Mouse (Mus musculus) spleen, postnatal 10 days (tissue): ENCODE data around the gene Rsc1a1.

ENCODE experiments used
- DNase-seq, 2 experiments: peaks; one replicate each; pipeline ENCODE4 v3.0.0; 2021 to 2022; ENCODE audit warnings: low spot score in 2 of 2

The Rsc1a1 gene

GRCm38 (mm10) chr4:141685499-141685898, at the start of gene Rsc1a1:
Gene Rsc1a1, minus strand, starts transcription at chr4:141685599.
- DNase-seq = no peak

DNA sequence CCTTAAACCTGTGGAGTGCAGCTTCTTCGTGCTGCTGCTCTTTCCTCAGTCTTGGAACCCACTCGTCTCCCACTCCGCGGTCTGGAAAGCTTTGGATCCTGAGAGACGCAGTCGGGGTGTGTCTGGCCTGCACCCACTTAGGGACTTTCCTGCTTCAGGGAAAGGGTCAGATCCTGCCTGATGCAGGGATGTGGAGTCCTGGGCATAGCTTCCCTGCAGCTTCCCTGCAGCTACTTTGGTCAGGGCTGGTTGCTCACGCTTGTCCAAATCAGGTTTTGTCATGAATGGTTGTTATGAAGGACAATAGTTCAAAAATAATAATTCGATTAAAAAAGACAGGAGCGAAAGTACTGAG, 49.8 kb upstream of the Rsc1a1 start:
- no peak for DNase-seq

GRCm38 (mm10) chr4:141734446-141735205, 49.2 kb upstream of the Rsc1a1 start:
- peak; percentile 73 to 91 for DNase-seq

- no peak for DNase-seq
Observed at GRCm38 (mm10) chr4:141731766-141732165, 46.4 kb upstream of the Rsc1a1 start.

DNA sequence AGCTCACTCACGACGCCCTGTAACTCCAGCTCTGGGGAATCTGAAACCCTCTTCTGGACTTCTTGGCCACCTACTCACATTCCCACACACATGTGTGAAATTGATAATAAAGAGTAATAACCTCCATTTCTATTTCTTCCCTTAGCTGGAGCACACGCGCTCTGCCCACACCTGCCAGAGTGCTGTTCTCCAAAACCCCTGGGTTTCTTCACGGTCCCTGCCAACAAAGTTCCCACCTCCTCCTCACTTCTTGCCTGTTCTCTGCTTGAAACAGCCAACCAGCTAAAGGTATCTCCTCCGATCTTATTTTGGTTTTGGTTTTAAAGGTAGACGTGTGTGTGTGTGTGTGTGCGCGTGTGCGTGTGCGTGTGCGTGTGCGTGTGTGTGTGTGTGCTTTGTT, 45.0 kb upstream of the Rsc1a1 start:
- no peak for DNase-seq

DNA sequence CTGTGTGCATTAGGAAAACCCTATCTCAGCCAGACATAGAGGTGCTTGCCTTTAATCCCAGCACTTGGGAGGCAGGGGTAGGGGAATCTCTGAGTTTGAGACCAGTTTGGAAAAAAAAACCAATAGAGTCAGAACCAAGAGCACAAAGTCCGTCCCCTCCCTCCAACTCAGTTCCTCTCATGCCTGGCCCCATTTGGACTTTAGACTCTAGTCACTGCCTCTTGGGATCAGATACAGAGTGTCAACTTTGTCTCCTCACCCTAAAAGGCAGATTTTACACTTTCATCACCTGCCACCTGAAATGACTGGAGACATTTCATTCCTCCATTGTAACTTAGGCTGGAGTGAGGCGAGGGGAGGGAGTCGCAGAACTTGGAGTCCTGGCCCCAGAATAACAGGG, 43.9 kb upstream of the Rsc1a1 start:
- DNase-seq = no peak

DNA sequence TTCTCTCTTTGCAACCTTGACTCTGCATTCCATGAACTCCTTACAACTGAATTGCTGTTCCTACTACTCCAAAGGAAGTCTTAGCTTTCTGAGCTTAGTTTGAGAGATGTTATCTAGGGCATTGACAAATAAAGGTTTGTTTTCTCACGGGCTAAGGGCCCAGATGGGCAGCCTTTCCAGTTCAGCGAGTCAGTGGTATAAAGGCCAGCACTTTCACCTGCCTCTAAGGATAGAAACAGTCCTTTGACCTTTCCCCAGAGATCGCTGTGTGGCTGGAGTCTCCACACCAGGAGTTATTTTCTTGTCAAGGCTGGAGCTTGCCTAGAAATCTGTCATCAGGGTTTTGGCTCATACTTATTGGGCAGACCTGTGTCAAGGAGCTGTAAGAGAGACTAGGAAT, 40.3 kb upstream of the Rsc1a1 start:
- DNase-seq = no peak

DNA sequence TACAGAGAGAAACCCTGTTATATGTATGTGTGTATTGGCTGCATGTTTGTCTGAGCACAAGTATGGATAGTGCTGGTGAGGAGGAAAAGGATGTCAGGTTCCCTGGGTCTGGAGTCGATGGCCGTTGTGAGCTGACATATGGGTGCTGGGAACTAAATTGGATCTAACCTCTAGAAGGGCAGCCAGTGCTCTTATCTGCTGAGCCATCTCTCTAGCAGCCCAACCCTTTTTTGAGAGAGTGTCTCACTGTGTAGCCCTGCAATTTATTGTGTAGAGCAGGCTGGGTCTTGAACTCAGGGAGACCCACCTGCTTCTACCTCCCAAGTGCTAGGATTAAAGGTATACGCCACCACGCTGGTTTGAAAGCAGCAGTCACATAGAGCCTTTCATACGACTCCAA, 39.9 kb upstream of the Rsc1a1 start:
- no peak for DNase-seq

DNA sequence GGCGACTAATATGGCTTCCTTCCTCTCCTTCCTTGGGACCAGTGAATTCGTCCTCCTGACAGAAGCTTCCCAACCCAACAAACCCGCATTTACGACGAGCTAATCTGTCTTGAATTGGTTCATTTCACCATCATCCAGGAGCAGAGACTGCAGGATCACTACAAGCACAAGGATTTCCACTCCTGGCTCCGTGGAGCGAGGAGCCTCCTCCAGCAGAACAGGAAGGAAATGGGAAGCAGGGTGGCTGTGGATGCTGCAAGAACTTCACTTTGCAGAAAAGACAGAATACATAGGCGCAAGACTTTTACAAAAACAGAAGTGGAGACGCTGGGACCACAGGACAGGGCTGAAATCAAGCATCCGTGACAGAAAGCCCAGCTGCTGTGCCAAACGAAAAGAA, 39.2 kb upstream of the Rsc1a1 start:
- peak in 1 of 2 experiments; percentile 31 for DNase-seq

DNA sequence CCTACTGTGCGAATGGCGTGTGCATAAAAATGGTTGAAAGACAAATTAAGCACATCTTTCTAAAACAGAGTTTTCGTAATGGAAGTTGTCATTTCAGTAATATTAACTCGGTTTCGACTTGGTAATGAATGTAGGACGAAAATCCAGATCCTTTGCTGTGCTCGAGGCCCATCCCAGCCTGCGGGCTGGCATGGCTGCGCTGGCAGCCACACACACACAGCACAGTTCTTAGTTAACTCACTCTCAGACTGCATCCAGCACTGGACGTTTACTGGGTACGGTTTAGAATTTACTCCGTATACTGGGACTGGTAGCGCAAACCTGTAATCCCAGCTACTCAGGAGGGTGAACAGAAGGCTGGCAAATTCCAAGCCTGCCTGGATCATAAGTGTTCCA, 38.3 kb upstream of the Rsc1a1 start:
- DNase-seq = no peak

- DNase-seq = peak; percentile 88 to 94
Observed at GRCm38 (mm10) chr4:141722731-141723672, 37.6 kb upstream of the Rsc1a1 start, which contains the start of gene Ddi2. Gene Ddi2, minus strand, starts transcription at chr4:141723419.

GRCm38 (mm10) chr4:141721961-141722360, 36.6 kb upstream of the Rsc1a1 start:
- DNase-seq = no peak

DNA sequence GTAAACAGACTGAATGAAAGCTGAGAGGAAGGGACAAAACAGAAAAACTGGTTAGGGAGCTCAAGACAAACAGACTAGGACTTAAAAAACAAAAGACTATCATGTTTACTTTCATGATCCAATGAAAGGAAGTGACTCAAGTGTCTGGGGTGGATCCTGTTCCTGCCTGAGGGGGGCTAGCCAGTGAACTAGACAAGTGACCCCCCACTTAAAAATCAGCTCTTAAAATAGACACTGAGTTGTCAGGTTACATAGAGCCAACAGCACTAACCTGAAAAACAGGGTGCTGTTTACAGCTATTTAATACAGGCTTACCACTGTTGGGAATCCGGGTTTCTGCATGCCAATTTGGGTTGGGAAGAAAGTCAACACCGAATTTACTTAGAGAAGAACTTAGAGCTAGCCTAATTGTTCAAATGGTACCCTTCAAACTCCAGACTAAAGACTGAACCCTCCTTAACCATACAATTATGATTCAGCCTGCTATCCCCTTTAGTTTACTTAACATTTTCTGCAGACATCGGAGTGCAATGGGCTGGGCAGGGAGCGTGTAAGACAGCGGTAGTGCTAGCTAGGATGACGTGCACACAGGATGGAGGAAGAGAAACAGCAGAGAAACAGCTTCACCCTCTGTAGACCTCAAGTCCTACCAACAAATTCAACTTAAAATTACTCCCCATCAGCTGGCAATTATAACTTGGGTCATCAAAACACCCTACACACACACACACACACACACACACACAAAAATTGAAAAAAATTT, 35.5 kb upstream of the Rsc1a1 start:
- DNase-seq = no peak

- DNase-seq = no peak
Observed at GRCm38 (mm10) chr4:141719304-141719703, 33.9 kb upstream of the Rsc1a1 start.

GRCm38 (mm10) chr4:141717633-141718032, 32.2 kb upstream of the Rsc1a1 start:
- no peak for DNase-seq

- no peak for DNase-seq
Observed at GRCm38 (mm10) chr4:141715027-141715426, 29.6 kb upstream of the Rsc1a1 start.

DNA sequence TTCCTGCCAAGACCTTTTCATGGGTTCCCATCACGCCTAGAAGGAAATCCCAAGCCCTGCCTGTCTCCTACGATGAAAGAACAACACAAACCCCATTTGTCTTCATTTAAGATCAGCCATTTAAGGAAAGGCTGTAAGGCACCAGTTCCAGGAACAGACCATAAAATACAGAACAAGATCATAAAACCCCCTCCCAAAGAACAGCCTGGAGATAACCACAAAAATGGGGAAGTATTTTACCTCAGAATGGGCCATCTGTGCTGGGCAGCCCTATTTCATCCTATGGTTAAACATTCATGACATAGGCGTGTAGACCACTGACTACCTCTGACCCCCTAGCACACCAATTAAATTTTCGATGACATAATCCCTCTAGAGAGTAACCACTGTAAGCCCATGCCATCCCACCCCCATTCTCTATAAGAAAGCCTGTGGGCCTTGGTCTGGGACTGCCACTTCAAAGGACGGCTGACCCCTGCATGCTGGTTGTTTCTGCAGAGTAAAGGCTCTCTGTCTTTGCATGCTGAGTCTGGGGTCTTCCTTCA, 28.3 kb upstream of the Rsc1a1 start:
- no peak for DNase-seq

GRCm38 (mm10) chr4:141711250-141711649, 25.9 kb upstream of the Rsc1a1 start:
- no peak for DNase-seq

GRCm38 (mm10) chr4:141708971-141709370, 23.6 kb upstream of the Rsc1a1 start:
- DNase-seq = no peak

GRCm38 (mm10) chr4:141708005-141708404, 22.6 kb upstream of the Rsc1a1 start:
- DNase-seq = no peak

GRCm38 (mm10) chr4:141705331-141705730, 19.9 kb upstream of the Rsc1a1 start:
- DNase-seq = no peak

DNA sequence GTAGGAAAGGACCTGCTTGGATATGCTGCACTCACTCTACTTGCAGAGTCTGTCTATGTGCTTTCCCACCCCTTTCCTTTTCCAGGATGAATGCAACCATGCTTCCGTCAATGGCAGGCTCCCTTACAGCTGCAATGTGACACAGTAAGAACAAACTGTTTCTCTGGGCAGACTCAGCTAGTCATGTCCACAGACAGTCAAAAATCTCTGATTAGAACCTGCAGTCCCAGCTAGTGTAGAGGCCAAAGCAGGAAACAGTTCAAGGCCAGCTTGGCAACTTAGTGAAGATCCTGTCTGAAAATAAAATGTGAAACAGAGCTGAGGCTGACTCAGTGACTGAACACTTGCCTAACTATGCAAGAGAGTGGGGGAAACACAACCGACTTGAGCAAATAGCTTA, 19.2 kb upstream of the Rsc1a1 start:
- DNase-seq = no peak
